Mouse (Mus musculus) adrenal gland, adult 18-20 months (tissue): ENCODE measurements at regions not wholly inside any gene's neighbourhood (a gene's known extent, or its start where the extent isn't known, plus 50 kb on each side); places are given as distances from the start of the nearest gene placed in this dataset.

ENCODE experiments used
- DNase-seq, 2 experiments: peaks; one replicate each; pipeline ENCODE4 v3.0.0; 2021 to 2022; ENCODE audit warnings: low spot score in 2 of 2

GRCm38 (mm10) chr9:87346278-87346882 lies 91.0 kb upstream of the Cep162 start:
- no peak for DNase-seq

GRCm38 (mm10) chr9:87341438-87341837 lies 86.1 kb upstream of the Cep162 start:
- DNase-seq = no peak

- no peak for DNase-seq
Measured at GRCm38 (mm10) chr9:87326374-87327295, 71.3 kb upstream of the Cep162 start.

GRCm38 (mm10) chr9:87323690-87324089 lies 68.4 kb upstream of the Cep162 start:
- no peak for DNase-seq

GRCm38 (mm10) chr9:87320758-87321157 lies 65.4 kb upstream of the Cep162 start:
- no peak for DNase-seq

- no peak for DNase-seq
Measured at GRCm38 (mm10) chr9:87318767-87319166, 63.4 kb upstream of the Cep162 start.

GRCm38 (mm10) chr9:87310150-87310549 lies 54.8 kb upstream of the Cep162 start:
- DNase-seq = no peak
